ENCODE assay signal across 7 mouse cellular contexts in genomic region chr5:30887858-30888336, GRCm38 (mm10). TPM values are rescaled to one million over a fixed set of nuclear protein-coding genes. Genes with fewer than 3 reads are reported as not detected.
DNase-seq lines count a peak whose midpoint lies in the region; ATAC-seq and TF ChIP-seq lines count a peak whose summit lies in the region.

No protein-coding gene starts in this region.

- H3K36me3 ChIP-seq in embryonic facial prominence, embryonic 12.5 days: peaks cover 26% of the 10 kb centered on the region
- H3K36me3 ChIP-seq in limb, embryonic 11.5 days (ENCODE audit: control insufficient read depth, insufficient read depth, low read length): peaks cover 13% of the 10 kb centered on the region; the same call in 1 of the 2 replicates
- H3K36me3 ChIP-seq in midbrain, embryonic 14.5 days (ENCODE audit: control insufficient read depth, insufficient read depth, low read length): peaks cover 23% of the 10 kb centered on the region
- no peaks in the 10 kb centered on the region; the same call in 1 of the 2 replicates for H3K36me3 ChIP-seq in spleen, adult 2 months (ENCODE audit: control insufficient read depth, insufficient read depth, low read length)

- peak overlapping the region; percentile 80 for H3K4me3 ChIP-seq in embryonic facial prominence, embryonic 12.5 days
- H3K4me3 ChIP-seq in limb, embryonic 11.5 days (ENCODE audit: low read depth, low read length): peak overlapping the region; percentile 58
- peak overlapping the region; percentile 72 for H3K4me3 ChIP-seq in midbrain, embryonic 14.5 days (replicated peaks; ENCODE audit: low read depth, low read length)
- peak overlapping the region; percentile 81 for H3K4me3 ChIP-seq in spleen, adult 2 months (ENCODE audit: extremely low read depth, insufficient read depth, insufficient read length)

- peak overlapping the region; percentile 75 for H3K4me2 ChIP-seq in embryonic facial prominence, embryonic 12.5 days (replicated peaks)
- H3K4me2 ChIP-seq in limb, embryonic 11.5 days (ENCODE audit: low read depth, severe bottlenecking): peak overlapping the region; percentile 75
- peak overlapping the region; percentile 78 for H3K4me2 ChIP-seq in midbrain, embryonic 14.5 days (ENCODE audit: low read length)

- peak; percentile 73 for ATAC-seq in embryonic facial prominence, embryonic 12.5 days (ENCODE audit: insufficient number of reproducible peaks, insufficient read depth, low FRiP score, low TSS enrichment)
- ATAC-seq in limb, embryonic 11.5 days (ENCODE audit: insufficient number of reproducible peaks, low FRiP score, low TSS enrichment, low read depth): peak; percentile 85
- peak; percentile 87 for ATAC-seq in midbrain, embryonic 14.5 days (ENCODE audit: low FRiP score, low TSS enrichment)

- peak overlapping the region; percentile 98 for H3K27ac ChIP-seq in embryonic facial prominence, embryonic 12.5 days
- H3K27ac ChIP-seq in limb, embryonic 11.5 days (replicated peaks; ENCODE audit: low read depth, low read length): peak overlapping the region; percentile 89
- H3K27ac ChIP-seq in midbrain, embryonic 14.5 days (replicated peaks; ENCODE audit: low read depth, low read length): peak overlapping the region; percentile 98
- H3K27ac ChIP-seq in spleen, adult 2 months (ENCODE audit: insufficient read depth, low read length): peak overlapping the region; percentile 88

- TF ChIP-seq POLR2A in spleen, adult 2 months (IDR thresholded peaks at IDR 0.05; ENCODE audit: low read depth, low read length): no peak

- no peaks in the 10 kb centered on the region for H3K27me3 ChIP-seq in embryonic facial prominence, embryonic 12.5 days
- no peaks in the 10 kb centered on the region for H3K27me3 ChIP-seq in limb, embryonic 11.5 days (ENCODE audit: control insufficient read depth, insufficient read depth, low read length)
- no peaks in the 10 kb centered on the region for H3K27me3 ChIP-seq in midbrain, embryonic 14.5 days (ENCODE audit: control insufficient read depth, insufficient read depth, low read length)
- no peaks in the 10 kb centered on the region for H3K27me3 ChIP-seq in spleen, adult 2 months (ENCODE audit: control insufficient read depth, insufficient read depth, low read length)

- peak overlapping the region; percentile 63 for H3K9ac ChIP-seq in embryonic facial prominence, embryonic 12.5 days
- peak overlapping the region; percentile 80 for H3K9ac ChIP-seq in limb, embryonic 11.5 days (ENCODE audit: low read length)
- peak overlapping the region; percentile 84 for H3K9ac ChIP-seq in midbrain, embryonic 14.5 days (replicated peaks; ENCODE audit: low read length)

- TF ChIP-seq CTCF in spleen, adult 2 months (IDR thresholded peaks at IDR 0.05; ENCODE audit: extremely low read depth, insufficient read depth, insufficient read length, insufficient replicate concordance): no peak

- WGBS in embryonic facial prominence, embryonic 12.5 days: under 1% methylated on average over 28 of the region's 28 CpGs
- under 1% methylated on average over 28 of the region's 28 CpGs for WGBS in limb, embryonic 11.5 days
- under 1% methylated on average over 28 of the region's 28 CpGs for WGBS in midbrain, embryonic 14.5 days
- WGBS in spleen, adult 2 months: under 1% methylated on average over 28 of the region's 28 CpGs

- peak; percentile 86 for DNase-seq in adrenal gland, postnatal 25 days
- peak; percentile 99 for DNase-seq in heart, adult 11 months
- DNase-seq in kidney, adult 18-20 months: peak; percentile 96
- DNase-seq in limb, embryonic 11.5 days (ENCODE audit: low spot score): peak; percentile 100
- DNase-seq in midbrain, embryonic 14.5 days: peak; percentile 98
- peak; percentile 80 to 86 for DNase-seq in spleen, adult 2 months (ENCODE audit: low read depth in 1 of 2, low spot score in 2 of 2)

- peaks cover 16% of the 10 kb centered on the region for H3K4me1 ChIP-seq in embryonic facial prominence, embryonic 12.5 days
- H3K4me1 ChIP-seq in limb, embryonic 11.5 days (ENCODE audit: control insufficient read depth, insufficient read depth, low read length): peaks cover 6% of the 10 kb centered on the region
- peaks cover 11% of the 10 kb centered on the region for H3K4me1 ChIP-seq in midbrain, embryonic 14.5 days (ENCODE audit: control insufficient read depth, insufficient read depth, low read length)
- no peaks in the 10 kb centered on the region; the same call in 1 of the 2 replicates for H3K4me1 ChIP-seq in spleen, adult 2 months (ENCODE audit: control insufficient read depth, insufficient read depth, insufficient read length)

- H3K9me3 ChIP-seq in embryonic facial prominence, embryonic 12.5 days: no peaks in the 10 kb centered on the region
- no peaks in the 10 kb centered on the region for H3K9me3 ChIP-seq in limb, embryonic 11.5 days (ENCODE audit: control insufficient read depth, low read length)
- no peaks in the 10 kb centered on the region for H3K9me3 ChIP-seq in midbrain, embryonic 14.5 days (ENCODE audit: control insufficient read depth, low read length)

RNA-seq across cellular contexts. Expression of gene Agbl5, which starts 0.6 kb away (rescaled TPM):
- 12.1 and 17.3 TPM in 2 replicates for total RNA-seq in adrenal gland, postnatal 25 days (2021)
- 31.9 and 34.1 TPM in 2 replicates for polyA plus RNA-seq in embryonic facial prominence, embryonic 12.5 days (2016; fragmentation: Nextera tagmentation; extraction: Ambion mirVana)
- polyA plus RNA-seq in limb, embryonic 11.5 days (2014; fragmentation: Nextera tagmentation; extraction: Ambion mirVana): 33.0 and 35.7 TPM in 2 replicates
- 25.9 and 27.8 TPM in 2 replicates for polyA plus RNA-seq in midbrain, embryonic 14.5 days (2014; fragmentation: Nextera tagmentation; extraction: Ambion mirVana)
- polyA plus RNA-seq in spleen, adult 2 months (2012; rRNA removed): 11.6 and 16.1 TPM in 2 replicates

RNA-seq across cellular contexts. Expression of gene Ost4, which starts 19.7 kb away (rescaled TPM):
- total RNA-seq in adrenal gland, postnatal 25 days (2021): 190 and 207 TPM in 2 replicates
- polyA plus RNA-seq in embryonic facial prominence, embryonic 12.5 days (2016; fragmentation: Nextera tagmentation; extraction: Ambion mirVana): 346 and 376 TPM in 2 replicates
- polyA plus RNA-seq in limb, embryonic 11.5 days (2014; fragmentation: Nextera tagmentation; extraction: Ambion mirVana): 384 and 395 TPM in 2 replicates
- polyA plus RNA-seq in midbrain, embryonic 14.5 days (2014; fragmentation: Nextera tagmentation; extraction: Ambion mirVana): 246 and 266 TPM in 2 replicates
- polyA plus RNA-seq in spleen, adult 2 months (2012; rRNA removed): 143 and 161 TPM in 2 replicates

RNA-seq across cellular contexts. Expression of gene Tmem214, which starts 20.1 kb away (rescaled TPM):
- 49.2 and 52.8 TPM in 2 replicates for total RNA-seq in adrenal gland, postnatal 25 days (2021)
- polyA plus RNA-seq in embryonic facial prominence, embryonic 12.5 days (2016; fragmentation: Nextera tagmentation; extraction: Ambion mirVana): 78.5 and 85.9 TPM in 2 replicates
- 49.3 and 50.9 TPM in 2 replicates for polyA plus RNA-seq in limb, embryonic 11.5 days (2014; fragmentation: Nextera tagmentation; extraction: Ambion mirVana)
- polyA plus RNA-seq in midbrain, embryonic 14.5 days (2014; fragmentation: Nextera tagmentation; extraction: Ambion mirVana): 46.7 and 55.5 TPM in 2 replicates
- polyA plus RNA-seq in spleen, adult 2 months (2012; rRNA removed): 60.3 and 67.4 TPM in 2 replicates

RNA-seq across cellular contexts. Expression of gene Emilin1, which starts 25.3 kb away (rescaled TPM):
- 41.3 and 57.2 TPM in 2 replicates for total RNA-seq in adrenal gland, postnatal 25 days (2021)
- polyA plus RNA-seq in embryonic facial prominence, embryonic 12.5 days (2016; fragmentation: Nextera tagmentation; extraction: Ambion mirVana): 248 and 252 TPM in 2 replicates
- 117 and 122 TPM in 2 replicates for polyA plus RNA-seq in limb, embryonic 11.5 days (2014; fragmentation: Nextera tagmentation; extraction: Ambion mirVana)
- polyA plus RNA-seq in midbrain, embryonic 14.5 days (2014; fragmentation: Nextera tagmentation; extraction: Ambion mirVana): 3.7 and 11.2 TPM in 2 replicates
- 83.9 and 104 TPM in 2 replicates for polyA plus RNA-seq in spleen, adult 2 months (2012; rRNA removed)

RNA-seq across cellular contexts. Expression of gene Khk, which starts 33.3 kb away (rescaled TPM):
- total RNA-seq in adrenal gland, postnatal 25 days (2021): 28.5 and 58.5 TPM in 2 replicates
- polyA plus RNA-seq in embryonic facial prominence, embryonic 12.5 days (2016; fragmentation: Nextera tagmentation; extraction: Ambion mirVana): 13.7 and 14.2 TPM in 2 replicates
- 5.4 and 7.9 TPM in 2 replicates for polyA plus RNA-seq in limb, embryonic 11.5 days (2014; fragmentation: Nextera tagmentation; extraction: Ambion mirVana)
- polyA plus RNA-seq in midbrain, embryonic 14.5 days (2014; fragmentation: Nextera tagmentation; extraction: Ambion mirVana): 7.0 and 7.4 TPM in 2 replicates
- 28.0 and 30.2 TPM in 2 replicates for polyA plus RNA-seq in spleen, adult 2 months (2012; rRNA removed)

Comparison
In these comparisons a context has a peak if more than half of its experiments do, and no peak if none do; other contexts are left out.
1. Peak in every context shown above with its lines: DNase-seq, ATAC-seq, H3K4me3 ChIP-seq and H3K27ac ChIP-seq.